Mouse (Mus musculus) testis, adult 2 months (tissue): ENCODE results near the gene Son. TPM values are rescaled to one million over a fixed set of nuclear protein-coding genes. Genes with fewer than 3 reads are reported as not detected.

Source experiments
- H3K27ac ChIP-seq: fragments of 200-500 bp; 2 replicates; pipeline ENCODE4 v1.5.1; 2012; ENCODE audit warnings: low read depth, low read length; ENCODE audit not compliant: control insufficient read depth, insufficient read depth
- H3K27me3 ChIP-seq: fragments of 200-500 bp; 2 replicates; pipeline ENCODE4 v1.6.1; 2012; ENCODE audit warnings: mild to moderate bottlenecking, low read length, moderate library complexity; ENCODE audit not compliant: control insufficient read depth, insufficient read depth
- H3K36me3 ChIP-seq: fragments of 200-500 bp; 2 replicates; pipeline ENCODE4 v1.6.1; 2012; ENCODE audit warnings: mild to moderate bottlenecking, low read length; ENCODE audit not compliant: control insufficient read depth, insufficient read depth
- H3K4me1 ChIP-seq: fragments of 200-500 bp; 2 replicates; pipeline ENCODE4 v1.6.1; 2012; ENCODE audit warnings: low read length; ENCODE audit not compliant: control insufficient read depth, insufficient read depth
- H3K4me3 ChIP-seq: fragments of 200-500 bp; 2 replicates; pipeline ENCODE4 v1.5.1; 2012; ENCODE audit warnings: low read depth, mild to moderate bottlenecking, low read length, moderate library complexity, mixed read lengths; ENCODE audit not compliant: control insufficient read depth
- CTCF ChIP-seq: fragments of 200-500 bp; IDR thresholded peaks from 2 replicates; pipeline ENCODE4 v1.5.1; 2012; ENCODE audit warnings: low read depth, mild to moderate bottlenecking, inconsistent platforms, low read length, moderate library complexity; ENCODE audit not compliant: control insufficient read depth, insufficient read depth, insufficient replicate concordance
- POLR2A ChIP-seq: fragments of 200-500 bp; IDR thresholded peaks from 2 replicates; pipeline ENCODE4 v1.6.1; 2012; ENCODE audit warnings: low read depth, mild to moderate bottlenecking, inconsistent platforms, low read length, moderate library complexity; ENCODE audit not compliant: control insufficient read depth
- polyA plus RNA-seq: library from polyadenylated mRNA; depleted of rRNA; stranded (reverse); fragments of >200 nt; gene quantifications from 2 replicates; pipeline ENCODE4 v1.2.3, GENCODE M21; 2012

Son gene
- polyA plus RNA-seq, 1 experiment: 114 TPM

DNA sequence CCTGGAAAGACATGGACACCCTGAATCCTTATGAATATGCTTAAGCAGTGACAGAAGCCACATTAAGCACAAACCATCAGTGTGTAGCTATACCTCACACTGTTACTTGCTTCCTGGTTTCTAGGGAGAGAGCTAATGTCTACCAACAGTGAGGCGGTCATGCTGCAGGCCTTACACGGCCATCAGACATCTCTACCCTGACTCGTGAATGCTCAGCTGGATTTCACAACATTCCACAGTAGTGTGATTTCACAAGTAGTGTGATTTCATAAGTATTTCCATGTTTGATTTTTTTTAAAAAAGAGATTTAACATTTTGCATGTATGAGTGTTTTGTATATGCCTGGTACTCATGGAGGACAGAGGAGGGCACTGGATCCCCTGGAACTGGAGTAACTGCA is 18.6 kb upstream of the Son start:
- H3K36me3 ChIP-seq: peaks cover 1% of the 10 kb centered on the region; the same call in 1 of the 2 replicates

DNA sequence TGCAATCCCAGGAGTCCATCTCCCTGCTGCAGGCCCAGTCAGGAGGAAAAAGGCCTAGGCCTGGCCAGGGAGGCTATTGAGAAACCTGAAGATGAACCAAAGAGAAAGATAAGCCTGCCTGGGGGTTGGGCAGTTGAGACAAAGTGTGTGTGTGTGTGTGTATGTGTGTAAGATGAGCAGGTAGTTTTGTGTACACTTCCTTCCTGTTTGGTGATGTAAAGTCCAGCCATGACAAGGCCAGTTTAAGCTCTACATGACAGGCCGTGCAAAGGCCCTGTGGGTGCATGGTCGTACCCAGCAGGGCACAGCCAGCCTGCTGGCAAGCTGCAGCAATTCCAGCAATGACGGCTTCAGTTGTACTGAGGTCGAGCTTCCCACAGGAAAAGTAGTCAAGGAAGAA is 17.6 kb upstream of the Son start:
- no peak overlapping the region; the same call in 1 of the 2 replicates for H3K27ac ChIP-seq
- H3K4me1 ChIP-seq: no peaks in the 10 kb centered on the region
- no peak overlapping the region for H3K4me3 ChIP-seq
- H3K27me3 ChIP-seq: no peaks in the 10 kb centered on the region
- TF ChIP-seq POLR2A: no peak
- no peak for TF ChIP-seq CTCF
- peaks cover 4% of the 10 kb centered on the region; the same call in 1 of the 2 replicates for H3K36me3 ChIP-seq

More for the DNA sequence above, 18.6 kb upstream of the Son start:
- TF ChIP-seq CTCF (no peak), POLR2A (no peak)
- Histone ChIP-seq H3K27ac (no peak overlapping the region), H3K4me3 (no peak overlapping the region), H3K27me3 (no peaks in the 10 kb centered on the region), H3K4me1 (no peaks in the 10 kb centered on the region)

DNA sequence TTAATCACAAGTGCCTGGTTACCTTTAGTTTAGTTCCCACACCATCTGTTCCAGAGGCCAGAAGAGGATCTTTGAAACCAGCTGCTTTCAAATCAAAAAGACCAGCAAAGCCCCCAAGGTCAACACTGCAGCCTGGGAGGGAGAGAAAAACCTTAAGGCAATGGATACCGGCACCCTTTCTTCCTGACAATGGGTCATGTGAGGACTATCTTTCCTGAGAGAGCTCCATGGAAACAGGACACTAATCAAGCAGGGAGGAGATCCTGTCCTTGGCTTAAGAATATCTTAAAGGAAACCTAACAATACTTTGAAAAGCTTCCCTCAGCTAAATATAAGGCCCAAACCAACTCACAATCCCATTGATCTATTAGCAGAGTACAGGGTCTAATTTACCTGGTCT is 16.7 kb upstream of the Son start:
- H3K4me3 ChIP-seq: no peak overlapping the region
- H3K27ac ChIP-seq: peak overlapping the region; percentile 37; the same call in 1 of the 2 replicates
- no peaks in the 10 kb centered on the region for H3K4me1 ChIP-seq
- peaks cover 5% of the 10 kb centered on the region; the same call in 1 of the 2 replicates for H3K36me3 ChIP-seq
- TF ChIP-seq POLR2A (no peak), CTCF (no peak)
- H3K27me3 ChIP-seq: no peaks in the 10 kb centered on the region

DNA sequence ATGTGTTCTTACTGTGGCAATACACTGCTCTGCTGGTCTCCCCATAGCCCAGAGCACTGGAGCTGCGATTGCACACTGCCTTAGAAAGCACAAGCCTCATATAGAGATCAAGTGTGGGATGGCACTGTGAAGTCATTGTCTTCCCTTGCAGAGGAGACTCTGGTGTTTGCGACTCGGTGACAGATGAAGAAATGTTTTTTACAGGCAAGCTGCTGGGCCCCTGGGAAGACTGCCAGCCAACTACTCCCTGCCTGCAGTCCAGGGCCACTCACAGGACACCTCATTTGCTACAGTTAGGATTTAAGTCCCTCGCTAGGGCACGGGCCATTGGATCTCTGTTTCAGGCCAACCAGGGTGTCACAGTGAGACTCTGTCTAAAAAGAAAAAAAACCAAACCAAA is 14.9 kb upstream of the Son start:
- no peaks in the 10 kb centered on the region for H3K4me1 ChIP-seq
- TF ChIP-seq CTCF (no peak), POLR2A (no peak)

DNA sequence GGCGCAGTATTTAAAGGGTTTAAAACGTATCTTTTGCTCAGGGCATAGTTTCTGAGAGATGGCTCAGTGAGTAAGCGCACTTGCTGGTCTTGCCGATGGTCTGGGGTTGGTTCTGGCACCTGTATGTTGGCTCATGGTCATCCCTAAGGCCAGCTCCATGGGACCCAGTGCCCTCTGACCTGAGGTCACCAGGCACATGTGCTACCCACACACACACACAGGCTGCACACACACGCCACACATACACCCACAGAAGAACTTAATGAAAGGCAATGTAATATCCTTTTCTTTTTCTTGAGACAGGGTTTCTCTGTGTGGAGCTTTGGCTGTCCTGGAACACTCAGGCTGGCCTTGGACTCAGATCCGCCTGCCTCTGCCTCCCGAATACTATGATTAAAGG is 14.4 kb upstream of the Son start:
- peaks cover 9% of the 10 kb centered on the region for H3K36me3 ChIP-seq
- TF ChIP-seq CTCF (no peak), POLR2A (no peak)
- no peaks in the 10 kb centered on the region for H3K4me1 ChIP-seq
- H3K27ac ChIP-seq: no peak overlapping the region
- H3K27me3 ChIP-seq: no peaks in the 10 kb centered on the region
- H3K4me3 ChIP-seq: no peak overlapping the region

More for the DNA sequence above, 14.9 kb upstream of the Son start:
- H3K4me3 ChIP-seq: no peak overlapping the region
- H3K27me3 ChIP-seq: no peaks in the 10 kb centered on the region
- H3K36me3 ChIP-seq: peaks cover 9% of the 10 kb centered on the region
- no peak overlapping the region for H3K27ac ChIP-seq

DNA sequence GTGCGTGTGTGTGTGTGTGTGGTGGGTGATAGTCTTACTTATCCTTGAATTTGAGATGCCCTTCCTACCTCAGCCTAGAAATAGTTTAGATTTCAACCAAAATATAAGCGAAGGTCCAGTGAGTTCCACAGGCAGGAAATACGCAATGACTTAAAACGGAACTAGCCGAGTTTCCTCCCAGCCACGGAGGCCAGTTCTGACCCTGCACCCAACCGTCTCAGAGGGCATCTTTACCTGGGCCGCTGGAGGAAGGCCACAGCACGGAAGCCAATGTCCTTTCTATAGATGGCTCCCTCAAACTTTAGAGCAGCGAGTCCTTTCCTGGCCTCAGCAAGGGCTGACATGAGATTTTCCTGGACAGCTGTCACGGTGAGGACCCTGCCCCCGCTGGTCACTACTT is 13.7 kb upstream of the Son start:
- H3K4me3 ChIP-seq: no peak overlapping the region
- no peak for TF ChIP-seq POLR2A
- no peak for TF ChIP-seq CTCF
- no peaks in the 10 kb centered on the region for H3K4me1 ChIP-seq
- peaks cover 9% of the 10 kb centered on the region for H3K36me3 ChIP-seq
- H3K27ac ChIP-seq: no peak overlapping the region
- H3K27me3 ChIP-seq: no peaks in the 10 kb centered on the region

DNA sequence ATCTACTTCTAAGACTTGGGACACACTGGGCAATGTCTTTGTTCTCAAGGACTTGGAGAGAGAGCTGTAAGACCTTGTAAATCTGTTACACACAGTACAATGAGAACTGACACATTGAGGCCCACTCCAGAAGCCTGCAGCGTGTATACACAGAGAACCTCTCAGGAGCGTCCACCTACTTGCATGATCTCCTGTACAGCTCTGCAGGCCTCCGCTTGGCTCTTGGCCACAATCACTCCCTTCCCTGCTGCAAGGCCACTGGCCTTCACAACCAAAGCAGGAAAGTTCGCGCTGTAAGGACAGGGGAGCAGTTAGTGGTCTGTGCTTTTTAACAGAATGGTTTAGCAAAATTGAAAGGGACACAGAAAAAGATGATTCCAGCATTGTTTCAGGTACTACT is 8.1 kb upstream of the Son start:
- no peaks in the 10 kb centered on the region; the same call in 1 of the 2 replicates for H3K4me1 ChIP-seq
- no peaks in the 10 kb centered on the region for H3K27me3 ChIP-seq
- no peak overlapping the region for H3K4me3 ChIP-seq
- TF ChIP-seq POLR2A (no peak; the same call in 1 of the 2 replicates), CTCF (no peak)
- H3K27ac ChIP-seq: no peak overlapping the region
- peaks cover 6% of the 10 kb centered on the region for H3K36me3 ChIP-seq

DNA sequence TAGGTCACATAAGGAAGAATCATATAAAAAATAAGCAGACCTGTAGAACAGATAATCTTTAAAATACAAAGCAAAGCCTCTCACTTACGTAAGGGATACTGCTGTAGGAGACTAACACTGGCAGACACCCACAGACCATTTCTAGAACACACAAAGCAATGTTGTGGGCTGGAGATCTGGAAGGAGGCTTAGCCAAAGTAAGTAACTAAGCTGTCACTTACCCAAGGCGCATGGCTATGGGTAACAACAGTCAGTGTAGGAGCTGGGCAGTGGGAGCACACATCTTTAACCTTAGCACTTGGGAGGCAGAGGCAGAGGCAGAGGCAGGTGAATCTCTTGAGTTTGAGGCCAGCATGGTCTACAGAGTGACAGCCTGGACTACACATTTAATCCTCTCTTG is 7.7 kb upstream of the Son start:
- H3K4me3 ChIP-seq: no peak overlapping the region
- H3K27ac ChIP-seq: peak overlapping the region; percentile 40; the same call in 1 of the 2 replicates
- H3K27me3 ChIP-seq: no peaks in the 10 kb centered on the region
- peaks cover 6% of the 10 kb centered on the region for H3K36me3 ChIP-seq
- H3K4me1 ChIP-seq: no peaks in the 10 kb centered on the region; the same call in 1 of the 2 replicates
- TF ChIP-seq CTCF (no peak), POLR2A (no peak)
